Mouse (Mus musculus): Measurements from ENCODE around the gene Arhgap22. TPM values are rescaled to one million over a fixed set of nuclear protein-coding genes. Genes with fewer than 3 reads are reported as not detected.

The Arhgap22 gene
- total RNA-seq, 2 experiments from 2014 or later, result 8.7 to 9.7 TPM

DNA sequence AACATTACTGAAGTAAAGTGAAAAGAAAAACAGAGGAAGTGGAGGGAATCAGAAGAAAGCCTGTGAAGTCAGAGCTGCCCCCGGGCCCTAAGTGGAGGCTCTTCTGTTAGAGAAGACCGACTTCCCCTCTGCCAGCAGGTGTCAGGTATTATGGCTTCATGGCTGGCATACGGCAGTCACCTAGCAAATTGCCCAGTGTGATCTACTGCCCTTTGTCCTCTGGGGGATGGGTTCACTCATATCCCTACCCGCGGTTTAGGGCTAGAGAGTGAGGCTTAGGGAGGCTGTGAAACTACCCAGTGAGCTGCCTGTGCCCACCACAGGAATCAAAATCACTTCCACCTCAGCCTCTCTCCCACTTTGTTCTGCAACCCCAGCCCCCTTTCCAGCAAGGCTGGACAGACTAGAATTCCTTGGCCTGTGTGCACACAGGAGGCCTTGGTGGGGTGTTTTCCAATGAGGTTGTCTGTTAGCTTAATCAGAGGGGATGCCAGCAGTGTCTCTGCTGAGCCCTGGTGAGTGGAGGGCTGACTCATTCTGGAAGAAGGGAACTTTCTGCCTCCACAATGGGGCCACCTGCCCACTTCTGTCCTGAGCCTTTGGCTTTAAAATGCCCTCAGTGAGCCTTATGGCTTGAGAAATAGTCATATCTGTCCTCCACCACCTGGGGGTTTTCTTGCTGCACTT is 1.4 kb upstream of the Arhgap22 start:
- no peak for DNase-seq (ENCODE audit: low spot score in 2 of 2)

DNA sequence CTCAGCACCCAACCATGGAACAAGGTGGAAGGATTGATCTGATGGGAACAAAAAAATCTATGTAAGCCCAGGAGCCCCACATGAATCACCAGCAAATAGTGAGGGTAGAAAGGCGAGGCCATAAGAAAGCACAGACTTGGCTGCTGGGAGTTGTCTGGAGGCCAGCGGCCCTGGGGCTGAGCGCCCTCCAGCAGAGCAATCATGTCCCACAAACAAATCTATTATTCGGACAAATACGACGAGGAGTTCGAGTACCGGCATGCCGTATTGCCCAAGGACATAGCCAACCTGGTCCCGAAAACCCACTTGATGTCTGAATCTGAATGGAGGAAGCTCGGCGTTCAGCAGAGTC is 892 bp upstream of the Arhgap22 start:
- DNase-seq (ENCODE audit: low spot score in 2 of 2), result no peak

DNA sequence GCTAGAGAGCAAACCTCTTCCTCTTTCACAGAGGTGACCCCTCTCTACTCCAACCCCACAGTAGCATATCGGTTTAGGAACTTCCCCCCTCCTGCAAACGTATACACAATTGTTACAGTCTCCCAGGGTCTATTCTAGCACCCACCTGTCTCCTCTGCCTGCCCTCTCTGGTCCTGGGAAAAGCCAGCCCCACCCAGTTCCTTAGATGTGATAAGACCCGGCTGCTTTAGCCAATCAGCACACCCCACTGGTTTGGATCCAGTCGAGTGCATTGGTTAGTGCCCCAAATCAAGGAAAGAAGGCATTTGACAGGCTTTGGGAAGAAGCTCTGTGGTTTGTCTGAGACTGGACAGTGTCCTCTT is 922 bp downstream of the Arhgap22 start:
- no peak for DNase-seq (ENCODE audit: low spot score in 2 of 2)

DNA sequence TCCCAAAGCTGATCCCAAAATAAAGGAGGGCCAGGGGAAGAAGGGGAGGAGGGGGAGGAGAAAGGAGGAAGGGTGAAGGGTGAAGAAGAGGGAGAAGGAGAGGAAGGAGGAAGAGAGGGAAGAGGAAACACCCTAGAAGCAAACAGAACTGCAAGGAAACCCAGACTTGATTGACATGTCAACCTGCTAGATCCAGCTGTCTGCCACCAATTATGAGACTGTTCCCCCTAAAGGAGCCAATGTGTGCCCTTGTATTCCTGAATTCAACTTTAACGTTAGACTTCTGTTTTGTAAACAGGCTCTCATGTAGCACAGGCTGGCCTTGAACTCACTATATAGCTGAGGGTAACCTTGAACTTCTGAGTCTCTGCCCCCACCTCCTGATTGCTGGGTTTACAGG is 1.3 kb downstream of the Arhgap22 start:
- DNase-seq (ENCODE audit: low spot score in 2 of 2), result no peak

DNA sequence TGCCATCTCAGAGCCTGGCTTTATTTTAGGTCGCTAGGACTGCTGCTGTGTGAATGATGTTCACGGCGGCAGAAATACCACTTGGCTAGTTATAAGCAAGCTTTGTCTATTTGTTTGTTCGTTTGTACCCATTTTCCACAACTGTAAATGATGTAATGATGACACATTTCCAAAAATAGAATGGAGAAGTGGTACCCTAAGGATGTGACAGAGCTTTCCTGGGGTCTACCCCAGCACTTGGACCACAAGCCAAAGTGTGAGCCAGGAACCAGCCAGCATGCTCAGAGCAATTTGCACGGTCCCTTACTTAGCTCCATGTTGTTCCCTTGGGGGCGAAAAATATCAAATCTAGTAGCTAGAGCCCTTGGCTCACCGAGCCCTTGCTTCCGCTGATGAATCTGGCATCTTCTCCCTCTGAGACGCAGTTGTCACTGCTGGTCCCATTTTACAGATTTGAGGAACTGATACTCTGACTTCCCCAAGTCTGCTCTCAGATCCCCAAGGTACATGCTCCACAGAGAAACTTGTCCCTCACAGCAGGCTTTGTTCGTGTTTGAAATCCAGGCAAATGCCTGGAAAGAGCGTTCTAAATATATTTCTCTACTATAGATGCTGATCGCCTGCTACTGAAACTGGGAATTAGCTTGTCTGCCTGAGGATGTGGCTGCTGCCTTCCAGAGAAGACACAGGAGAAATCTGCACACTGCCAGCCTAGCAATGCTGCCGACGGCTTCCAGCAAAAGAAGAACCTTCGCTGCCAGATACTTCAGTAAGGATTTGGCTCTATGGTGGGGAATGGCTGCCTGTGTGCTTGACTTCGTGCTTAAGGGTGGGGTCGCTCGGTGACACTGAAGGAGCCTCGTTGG is 2.8 kb downstream of the Arhgap22 start:
- DNase-seq (ENCODE audit: low spot score in 2 of 2), result no peak

DNA sequence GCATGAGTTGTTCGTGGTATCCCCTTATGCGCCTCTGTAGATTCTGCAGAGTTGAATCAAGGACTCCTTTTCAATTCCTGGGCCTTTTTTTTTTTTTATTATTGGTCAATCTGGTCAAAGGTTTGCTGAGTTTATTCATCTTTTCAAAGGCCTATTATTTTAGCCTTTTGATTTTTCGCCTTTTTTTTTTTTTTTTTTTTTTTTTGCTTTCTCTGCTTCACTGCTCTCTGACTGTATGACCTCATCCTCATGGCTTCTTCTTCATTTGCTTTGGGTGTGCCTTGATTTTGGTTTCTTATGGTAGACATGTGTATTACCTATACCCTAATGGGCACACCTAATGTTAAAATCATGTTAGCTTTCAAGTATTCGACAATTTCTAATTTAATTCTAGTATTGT is 11.4 kb downstream of the Arhgap22 start:
- DNase-seq (ENCODE audit: low spot score in 2 of 2), result no peak

DNA sequence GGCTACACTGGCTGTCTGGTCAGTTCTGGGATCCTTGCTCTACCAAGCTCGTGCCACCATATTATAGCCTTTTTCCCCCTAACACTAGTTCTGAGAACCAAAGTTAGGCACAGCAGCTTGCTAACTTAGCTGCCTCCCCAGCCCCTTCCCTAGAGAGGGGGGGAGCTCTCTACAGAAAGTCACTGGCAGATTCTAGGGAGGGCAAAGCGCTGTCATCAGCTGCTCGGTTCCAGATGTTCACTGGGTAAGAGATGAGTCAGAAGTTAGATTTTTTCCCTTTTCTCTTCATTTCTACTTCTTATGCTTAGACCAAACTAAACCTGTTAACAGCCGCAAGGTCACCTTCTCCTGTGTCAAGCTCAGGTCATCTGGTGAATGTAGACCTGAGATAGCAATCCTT is 16.8 kb downstream of the Arhgap22 start:
- no peak for DNase-seq (ENCODE audit: low spot score in 2 of 2)

DNA sequence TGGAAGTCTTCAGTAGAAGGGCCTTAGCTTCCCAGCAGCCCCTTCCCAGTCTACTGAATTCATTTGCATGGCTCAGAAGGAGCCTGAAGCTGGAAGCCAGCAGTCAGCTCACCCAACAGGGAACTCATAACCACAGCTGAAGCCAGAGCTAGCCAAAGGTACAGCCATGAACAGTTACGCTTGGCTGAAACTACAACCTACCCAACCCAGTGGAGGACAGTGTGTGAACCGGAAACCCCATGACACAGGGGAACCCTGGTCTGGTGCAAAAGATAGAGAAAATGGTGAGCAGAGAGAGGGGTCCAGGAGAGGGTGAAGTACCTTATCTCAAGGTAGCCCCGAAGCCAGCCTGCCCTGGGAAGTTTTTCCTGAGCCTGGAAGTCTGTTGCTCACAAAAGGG is 17.5 kb downstream of the Arhgap22 start:
- no peak for DNase-seq (ENCODE audit: low spot score in 2 of 2)

DNA sequence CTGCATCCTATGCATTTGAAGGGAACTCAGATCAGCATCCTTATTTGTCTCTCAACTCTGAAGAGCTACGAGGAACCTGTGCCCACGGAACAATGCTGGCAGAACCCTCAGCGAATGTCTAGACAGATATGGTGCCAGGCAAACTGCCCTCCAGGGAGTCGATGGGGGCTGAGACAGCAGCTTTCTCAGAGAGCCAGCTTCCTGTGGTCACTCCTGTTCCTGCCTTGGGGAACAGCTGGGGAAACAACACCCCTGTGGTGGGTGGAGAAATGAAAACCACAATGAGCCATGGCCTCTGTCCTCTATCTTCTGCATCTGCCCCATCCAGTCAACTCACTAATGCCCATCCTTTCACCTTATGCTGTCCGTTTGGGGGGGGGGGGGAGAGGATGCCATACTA is 18.2 kb downstream of the Arhgap22 start:
- no peak for DNase-seq (ENCODE audit: low spot score in 2 of 2)

DNA sequence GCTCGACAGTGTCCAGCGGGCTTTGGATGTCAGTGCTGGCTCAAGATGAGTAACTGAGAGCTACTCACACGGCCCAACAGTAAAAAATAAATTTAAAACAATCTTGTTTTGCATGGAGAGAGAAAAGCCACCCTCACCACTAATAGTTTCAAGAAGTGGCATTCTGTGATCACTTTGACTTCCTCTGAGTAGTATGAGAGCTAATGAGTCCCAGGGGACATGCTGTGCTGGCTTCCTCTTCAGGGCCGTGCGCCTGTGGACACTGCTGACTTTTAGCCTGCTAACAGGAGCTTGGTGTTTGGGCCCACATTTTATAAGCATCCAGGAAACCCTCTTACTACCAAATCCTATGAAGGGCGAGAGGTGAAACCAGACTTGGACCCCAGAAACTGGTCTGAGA is 21.8 kb downstream of the Arhgap22 start:
- no peak for DNase-seq (ENCODE audit: low spot score in 2 of 2)

DNA sequence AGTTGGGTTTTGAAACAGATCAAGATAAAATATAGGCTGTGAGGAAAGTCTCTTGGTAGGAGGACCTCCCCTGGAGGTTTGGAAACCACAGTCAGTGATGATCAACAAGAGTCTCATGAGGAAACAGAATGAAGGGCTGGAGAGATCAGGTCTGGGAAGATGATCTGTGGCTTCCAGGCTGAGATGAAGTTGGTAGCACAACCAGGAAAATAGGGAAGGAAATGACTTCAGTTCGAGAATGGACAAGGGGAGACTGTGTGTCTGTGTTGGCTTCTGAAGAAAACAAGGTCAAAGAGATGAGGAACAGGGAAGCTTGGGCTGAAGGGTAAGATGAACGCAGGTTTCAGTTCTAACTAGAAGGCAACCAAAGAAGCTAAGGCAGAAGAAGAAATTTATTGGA is 26.6 kb downstream of the Arhgap22 start:
- DNase-seq (ENCODE audit: low spot score in 2 of 2), result no peak

DNA sequence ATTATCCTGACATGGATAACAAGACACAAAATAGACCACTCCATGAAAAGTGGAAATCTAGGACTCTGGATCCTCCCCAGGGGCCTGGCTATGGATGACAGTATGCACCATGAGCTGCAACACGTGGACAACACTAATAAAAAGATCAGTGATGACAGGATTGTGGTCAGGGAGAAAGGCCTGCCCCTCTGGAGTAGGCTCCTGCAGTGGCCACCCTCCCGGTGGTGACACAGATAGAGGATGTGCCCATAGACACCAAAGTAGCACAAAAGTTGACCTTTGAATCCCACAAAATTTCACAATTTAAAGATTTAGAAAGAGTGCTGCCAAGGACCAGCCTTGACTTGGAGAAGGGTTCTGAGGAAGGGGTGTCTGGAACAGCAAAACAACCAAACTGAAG is 29.4 kb downstream of the Arhgap22 start:
- DNase-seq (ENCODE audit: low spot score in 2 of 2), result no peak

DNA sequence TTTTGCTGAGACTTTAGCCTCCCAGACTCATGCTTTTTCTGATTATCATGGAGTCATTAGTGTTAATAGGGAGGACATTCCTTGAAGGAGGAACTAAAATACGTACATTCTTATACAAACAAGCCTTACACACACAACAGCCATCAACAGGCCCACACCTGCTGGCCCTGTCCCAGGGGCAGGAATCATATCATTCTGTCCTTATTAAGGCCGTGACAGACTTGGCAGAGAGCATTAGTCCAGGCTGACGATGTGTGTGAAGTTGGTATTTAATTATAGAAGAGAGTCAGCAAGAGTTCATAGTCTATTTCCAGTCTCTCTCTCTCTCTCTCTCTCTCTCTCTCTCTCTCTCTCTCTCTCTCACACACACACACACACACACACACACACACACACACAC is 30.7 kb downstream of the Arhgap22 start:
- DNase-seq (ENCODE audit: low spot score in 2 of 2), result no peak

DNA sequence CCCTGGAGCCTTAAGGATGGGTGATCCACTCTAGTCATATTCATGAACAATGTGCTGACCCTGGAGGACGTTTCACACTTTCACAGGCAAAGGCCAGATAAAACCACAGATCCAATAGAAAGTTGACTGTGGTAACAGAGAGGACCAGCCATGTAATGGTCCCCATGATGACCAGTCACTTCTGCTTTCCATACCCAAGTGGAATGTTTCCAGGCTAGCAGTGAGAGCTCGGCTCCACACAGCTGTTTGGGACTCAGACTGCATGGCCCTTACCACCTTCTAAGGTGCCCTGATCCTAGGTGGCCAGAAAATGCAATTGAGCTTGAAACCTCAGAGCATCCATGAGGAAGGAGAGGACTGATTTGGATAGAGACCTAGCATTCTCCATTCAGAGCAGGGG is 31.1 kb downstream of the Arhgap22 start:
- no peak for DNase-seq (ENCODE audit: low spot score in 2 of 2)

DNA sequence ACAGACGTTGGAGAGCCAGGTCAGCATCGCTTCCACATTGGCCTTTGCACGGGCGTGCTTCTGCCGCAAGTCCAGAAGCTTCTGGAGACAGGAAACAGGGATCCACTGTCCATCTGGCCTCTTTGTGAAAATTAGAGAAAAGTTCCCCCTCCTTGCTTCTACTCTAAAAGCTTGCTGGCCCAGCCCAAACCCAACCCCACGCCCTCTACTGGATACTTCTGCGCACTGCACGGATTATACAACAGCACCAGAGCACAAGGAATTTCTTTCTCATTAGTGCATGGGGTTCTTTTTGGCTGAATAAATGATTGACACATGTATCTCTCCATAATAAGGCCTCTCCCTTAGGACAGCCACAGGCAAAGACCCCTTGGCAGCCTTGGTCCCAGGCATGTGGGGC is 32.6 kb downstream of the Arhgap22 start:
- DNase-seq (ENCODE audit: low spot score in 2 of 2), result no peak

DNA sequence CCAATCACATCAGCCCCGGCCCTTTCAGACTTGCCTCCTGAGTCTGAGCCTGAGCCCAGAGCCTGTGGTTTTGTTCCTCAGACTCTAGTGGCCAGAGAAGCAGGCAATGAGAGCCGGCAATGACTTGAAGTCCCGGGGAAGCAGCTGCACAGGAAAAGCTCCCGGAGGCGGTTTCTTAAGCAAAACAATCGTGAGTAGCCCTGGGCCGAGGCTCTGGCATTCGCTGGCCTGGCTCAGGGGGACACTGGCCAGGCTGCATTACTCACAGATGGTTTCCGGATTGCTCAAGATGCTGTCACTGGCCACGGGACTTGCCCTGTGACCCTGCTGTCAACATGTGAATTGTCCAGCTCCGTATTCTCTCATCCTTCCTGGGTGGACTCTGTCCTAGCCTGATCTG is 33.8 kb downstream of the Arhgap22 start:
- DNase-seq (ENCODE audit: low spot score in 2 of 2), result no peak

DNA sequence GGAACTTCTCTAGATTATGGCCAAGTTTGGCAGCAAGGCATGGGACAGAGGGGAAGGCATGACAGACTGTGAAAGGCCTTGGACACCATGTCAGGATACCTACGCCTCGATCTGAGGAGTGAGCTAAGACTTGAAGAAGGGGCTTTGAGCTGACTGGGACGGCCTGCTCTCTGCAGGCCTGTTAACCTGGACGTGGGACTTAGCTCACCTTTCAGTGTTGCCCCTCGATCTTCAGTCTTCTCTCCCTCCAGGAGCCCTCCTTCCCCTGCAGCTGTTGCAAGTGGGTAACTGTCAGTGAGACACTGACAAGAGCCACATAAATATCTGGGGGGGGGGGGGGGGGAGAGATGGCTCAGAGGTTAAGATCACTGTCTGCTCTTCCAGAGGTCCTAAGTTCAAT is 34.9 kb downstream of the Arhgap22 start:
- no peak for DNase-seq (ENCODE audit: low spot score in 2 of 2)

DNA sequence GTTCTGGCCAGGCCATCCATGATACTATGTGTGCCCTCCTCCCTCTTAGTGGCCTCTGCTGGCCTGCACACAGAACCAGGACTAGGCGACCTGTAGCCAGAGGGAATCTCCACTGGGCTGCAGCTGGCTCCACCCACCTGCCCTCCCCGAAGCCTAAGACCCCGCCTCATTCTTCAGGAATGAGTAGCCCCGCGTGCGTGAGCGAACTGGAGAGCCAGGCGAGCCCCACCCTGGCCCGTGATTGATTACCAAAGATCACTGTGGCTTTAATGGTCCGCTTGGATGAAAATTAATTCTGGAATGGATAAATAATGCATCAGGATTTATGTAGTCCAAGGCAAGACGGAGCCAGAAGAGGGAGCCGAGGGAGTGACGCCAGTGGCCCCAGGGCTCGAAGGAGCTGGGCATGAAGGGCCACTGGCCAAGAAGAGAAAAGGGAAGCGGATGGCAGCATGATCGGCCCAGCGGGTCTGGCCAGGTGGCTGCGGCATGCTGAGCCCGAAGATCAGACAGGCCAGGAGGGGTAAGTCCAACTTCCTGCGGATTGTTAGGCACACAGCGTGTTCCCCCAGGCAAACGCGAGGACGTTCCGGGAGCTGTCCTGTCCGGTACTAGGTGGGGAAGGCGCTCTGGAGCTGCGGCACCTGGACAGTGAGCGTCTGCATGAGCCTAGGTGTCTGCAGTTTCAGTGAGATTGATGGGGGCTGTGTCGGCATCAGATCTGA is 36.6 kb downstream of the Arhgap22 start:
- DNase-seq (ENCODE audit: low spot score in 2 of 2), result no peak

DNA sequence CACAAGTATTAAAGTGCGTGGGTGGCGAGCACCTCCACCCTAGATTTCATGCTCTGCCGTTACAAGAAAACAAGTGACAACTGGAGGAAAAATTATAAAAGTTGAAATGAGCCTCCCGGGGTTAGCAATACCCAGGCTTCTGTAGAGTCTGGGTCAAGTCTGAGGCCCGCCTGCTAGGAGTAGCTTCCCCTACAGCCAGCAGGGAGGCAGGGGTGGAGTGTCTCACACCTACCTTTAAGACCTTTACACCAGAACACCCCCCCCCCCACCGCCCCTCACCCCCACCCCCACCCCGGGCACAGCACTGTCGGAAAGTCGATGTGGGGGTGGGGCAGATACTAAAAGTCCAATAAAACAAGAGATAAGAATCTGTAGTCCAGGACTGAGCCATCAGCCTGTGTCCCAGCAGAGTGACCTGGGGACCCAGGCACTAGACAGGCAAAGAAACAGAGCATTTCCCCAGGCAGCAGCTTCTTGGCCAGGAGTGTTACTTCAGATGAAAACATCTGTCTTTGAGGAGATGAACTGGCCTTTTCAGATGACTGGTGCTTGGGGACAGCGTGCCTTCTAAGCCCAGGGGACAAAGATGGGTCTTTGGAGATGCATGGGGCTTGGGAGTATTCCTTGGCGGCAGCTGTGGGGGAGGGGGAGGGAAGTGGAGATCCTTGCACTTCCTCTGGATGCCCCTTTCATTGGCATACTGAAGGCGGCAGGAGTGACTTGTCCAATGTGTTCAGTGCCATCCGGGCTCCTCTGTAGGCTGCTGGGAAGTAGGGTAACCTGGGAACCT is 37.3 kb downstream of the Arhgap22 start:
- no peak for DNase-seq (ENCODE audit: low spot score in 2 of 2)

DNA sequence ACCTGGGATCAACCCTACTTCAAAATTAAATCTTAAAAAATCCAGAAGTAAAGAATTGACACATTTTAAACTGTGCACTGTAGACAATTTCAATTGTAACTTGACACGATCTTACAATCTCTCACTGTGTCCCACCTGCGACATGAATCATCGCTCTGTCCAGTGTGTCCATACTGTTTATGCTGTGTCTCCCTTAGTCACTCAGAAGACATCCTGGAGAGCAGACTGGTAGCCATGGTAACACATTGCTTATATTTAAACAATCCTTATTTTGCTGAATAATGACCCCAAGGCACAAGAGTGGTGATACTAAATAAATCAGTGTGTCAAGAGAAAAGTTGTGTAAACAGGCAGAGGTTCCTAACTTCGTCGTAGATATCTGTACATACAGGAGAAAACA is 44.4 kb downstream of the Arhgap22 start:
- no peak for DNase-seq (ENCODE audit: low spot score in 2 of 2)

DNA sequence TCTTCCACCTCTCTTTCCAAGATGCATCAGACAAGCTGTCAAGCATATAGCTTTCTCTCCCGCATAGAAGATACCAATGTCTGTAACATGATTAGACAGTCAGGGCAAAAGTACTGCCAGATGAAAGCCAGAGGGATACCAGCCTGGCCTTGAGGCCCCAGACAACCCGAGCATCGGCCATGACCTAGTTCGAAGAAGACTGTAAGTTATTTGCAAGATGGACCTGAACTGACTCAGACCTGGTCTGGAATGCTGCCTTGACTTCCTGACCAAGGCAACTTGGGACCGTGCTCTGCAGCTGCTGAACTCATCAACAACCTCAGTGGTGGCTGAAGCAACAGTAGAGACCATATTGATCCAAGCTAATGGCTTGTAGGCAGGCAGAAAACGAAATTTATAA is 46.3 kb downstream of the Arhgap22 start:
- DNase-seq (ENCODE audit: low spot score in 2 of 2), result no peak

DNA sequence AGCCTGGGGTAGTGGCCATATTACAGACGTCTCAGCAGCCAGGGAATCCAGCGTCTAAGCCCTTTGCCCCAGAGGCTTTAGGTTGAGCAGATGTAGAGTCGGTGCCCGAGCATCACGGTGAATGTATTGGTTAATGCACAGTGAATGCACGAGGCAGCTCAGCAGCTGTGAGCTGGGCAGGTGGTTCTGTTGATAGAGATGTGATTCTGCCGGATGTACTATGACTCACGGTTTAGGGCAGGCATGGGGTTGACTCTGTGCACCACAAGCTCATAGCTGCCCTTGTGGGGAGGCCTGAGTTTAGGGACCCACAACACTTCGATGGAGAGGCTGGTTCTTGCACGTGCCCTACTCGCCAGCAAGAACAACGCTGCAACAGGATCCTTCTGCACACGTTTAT is 51.0 kb downstream of the Arhgap22 start:
- DNase-seq (ENCODE audit: low spot score in 2 of 2), result no peak

Data from adrenal gland, postnatal 4 days (tissue).